Mouse (Mus musculus) adrenal gland, adult 18-20 months (tissue): ENCODE data around the gene Gm9821. TPM values are rescaled to one million over a fixed set of nuclear protein-coding genes. Genes with fewer than 3 reads are reported as not detected.
A peak's percentile ranks its signal among the peaks of the same experiment; 100 is the strongest.

Source experiments
- DNase-seq, 2 experiments: peaks; one replicate each; pipeline ENCODE4 v3.0.0; 2021 to 2022; ENCODE audit warnings: low spot score in 2 of 2
- total RNA-seq, 2 experiments: library from RNA; stranded (reverse); gene quantifications; 1 replicate in 1 of 2; 2 replicates in 1 of 2; pipeline ENCODE4 v1.2.3; 2021

Gm9821 gene
- total RNA-seq, 2 experiments from 2014 or later = not detected

- peak in 1 of 2 experiments; percentile 34 for DNase-seq
These were observed 2.1 kb downstream of the Gm9821 start for GRCm38 (mm10) chr2:91947397-91948150.

GRCm38 (mm10) chr2:91948151-91948509, 2.6 kb downstream of the Gm9821 start:
- peak in 1 of 2 experiments; percentile 28 for DNase-seq

GRCm38 (mm10) chr2:91948792-91949241, 3.3 kb downstream of the Gm9821 start:
- no peak for DNase-seq

GRCm38 (mm10) chr2:91949411-91950274, 4.1 kb downstream of the Gm9821 start:
- no peak for DNase-seq

GRCm38 (mm10) chr2:91950275-91951085, 5.0 kb downstream of the Gm9821 start:
- no peak for DNase-seq

GRCm38 (mm10) chr2:91953825-91954224, 8.3 kb downstream of the Gm9821 start:
- DNase-seq = no peak

GRCm38 (mm10) chr2:91955121-91955591, 9.7 kb downstream of the Gm9821 start:
- no peak for DNase-seq

- no peak for DNase-seq
These were observed 10.4 kb downstream of the Gm9821 start for GRCm38 (mm10) chr2:91955875-91956274.

- no peak for DNase-seq
These were observed 11.6 kb downstream of the Gm9821 start for GRCm38 (mm10) chr2:91957096-91957495.

GRCm38 (mm10) chr2:91958049-91958448, 12.5 kb downstream of the Gm9821 start:
- DNase-seq = no peak

GRCm38 (mm10) chr2:91958701-91959457, 13.4 kb downstream of the Gm9821 start:
- peak in 1 of 2 experiments; percentile 53 for DNase-seq

GRCm38 (mm10) chr2:91959544-91960410, 14.3 kb downstream of the Gm9821 start:
- no peak for DNase-seq

GRCm38 (mm10) chr2:91960459-91960858, 15.0 kb downstream of the Gm9821 start:
- no peak for DNase-seq

- no peak for DNase-seq
These were observed 16.6 kb downstream of the Gm9821 start for GRCm38 (mm10) chr2:91961901-91962761.

GRCm38 (mm10) chr2:91962864-91963401, 17.4 kb downstream of the Gm9821 start:
- DNase-seq = peak; percentile 44 to 57

GRCm38 (mm10) chr2:91963443-91963932, 18.0 kb downstream of the Gm9821 start:
- DNase-seq = peak; percentile 99

- DNase-seq = no peak
These were observed 19.2 kb downstream of the Gm9821 start for GRCm38 (mm10) chr2:91964610-91965204.
